Mouse (Mus musculus) left cerebral cortex, postnatal 25 days (tissue): Measurements from ENCODE around the gene Enpp6. TPM values are rescaled to one million over a fixed set of nuclear protein-coding genes. Genes with fewer than 3 reads are reported as not detected.
A peak's percentile ranks its signal among the peaks of the same experiment; 100 is the strongest.

Source experiments
- DNase-seq, 2 experiments: peaks; one replicate each; pipeline ENCODE4 v3.0.0; 2022; ENCODE audit warnings: low spot score in 2 of 2, mixed read lengths in 1 of 2
- intact Hi-C: fragments of 180-260 bp; cut with DNase I; formaldehyde crosslinking; loops from one replicate; pipeline ENCODE4 v1.15.1; 2025
- total RNA-seq, 2 experiments: library from RNA; stranded (reverse); gene quantifications; 2 replicates each; pipeline ENCODE4 v1.2.3; 2021

The Enpp6 gene
- total RNA-seq, 2 experiments from 2014 or later = 6.4 to 7.4 TPM

DNA sequence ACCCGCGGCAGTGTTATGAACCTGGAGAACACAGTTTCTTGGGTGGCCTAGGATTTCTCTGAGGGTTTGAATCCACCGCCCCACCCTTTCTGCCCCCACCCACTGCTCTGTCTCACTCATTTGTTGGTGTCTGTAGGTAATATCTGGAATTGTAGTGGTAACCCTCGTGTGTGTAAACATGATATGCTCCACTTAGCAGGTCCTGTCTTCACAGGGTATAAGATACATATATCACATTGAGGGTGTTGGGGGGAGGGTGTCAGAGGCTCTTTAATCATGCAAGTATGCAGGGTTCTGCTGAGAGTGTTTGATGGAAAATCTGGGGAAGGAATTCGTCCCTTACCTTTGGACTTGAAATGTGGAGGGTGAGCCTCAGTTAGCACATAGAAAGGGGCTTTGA is 149.4 kb downstream of the Enpp6 start:
- intact Hi-C loops = no loop called here
- DNase-seq = no peak

DNA sequence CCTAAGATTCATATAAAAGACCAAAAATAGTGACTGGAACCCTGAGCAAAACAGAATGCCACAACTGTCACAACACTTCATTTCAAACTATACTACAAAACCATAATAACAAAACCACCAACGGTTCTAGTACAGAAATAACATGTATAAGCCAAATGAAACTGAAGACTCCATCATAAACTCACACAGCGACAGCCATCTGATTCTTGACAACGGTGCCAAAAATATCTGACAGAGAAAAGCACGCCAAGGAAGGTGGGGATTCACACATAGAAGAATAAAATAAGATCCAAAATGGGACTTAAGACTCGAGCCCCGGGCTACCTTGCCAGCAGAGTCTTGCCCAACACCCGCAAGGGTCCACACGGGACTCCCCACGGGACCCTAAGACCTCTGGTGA is 158.6 kb downstream of the Enpp6 start:
- intact Hi-C loops = no loop called here

More for the DNA sequence above, 158.6 kb downstream of the Enpp6 start:
- peak; percentile 13 to 69 for DNase-seq

Other genes starting within 250 kb of the Enpp6 start
- gene Irf2, start 247.2 kb upstream of the Enpp6 start, total RNA-seq = 10 to 100 TPM; 52.0 to 58.4 TPM